Mouse (Mus musculus) MEL (cell line): ENCODE data around the gene Plcb4. TPM values are rescaled to one million over a fixed set of nuclear protein-coding genes. Genes with fewer than 3 reads are reported as not detected.

Experiments used
- DNase-seq: peaks from one replicate; pipeline ENCODE4 v3.0.0; 2011; ENCODE audit warnings: low read depth, low spot score
- H3K27ac ChIP-seq: 2 replicates; pipeline ENCODE4 v1.5.1; 2012; ENCODE audit warnings: low read depth, mild to moderate bottlenecking, control low read depth, low read length, moderate library complexity; ENCODE audit not compliant: control insufficient read depth
- H3K27me3 ChIP-seq, 2 experiments: fragments of 150-350 bp in 1 of 2; sonication (generic) in 1 of 2; 2 replicates each; pipeline ENCODE4 v1.6.1; 2012; ENCODE audit warnings: low read length in 2 of 2, mild to moderate bottlenecking in 2 of 2, improper control_type of control experiment in 1 of 2, moderate library complexity in 1 of 2; ENCODE audit not compliant: insufficient read depth in 2 of 2, control insufficient read depth in 1 of 2
- H3K36me3 ChIP-seq, 2 experiments: 2 replicates each; pipeline ENCODE4 v1.6.1; 2012 to 2014; ENCODE audit warnings: low read length in 2 of 2, improper control_type of control experiment in 1 of 2, inconsistent platforms in 1 of 2, mild to moderate bottlenecking in 1 of 2; ENCODE audit not compliant: insufficient read depth in 2 of 2, control insufficient read depth in 1 of 2
- H3K4me1 ChIP-seq, 2 experiments: fragments of 150-350 bp in 1 of 2; sonication (generic) in 1 of 2; 2 replicates each; pipeline ENCODE4 v1.6.1; 2012; ENCODE audit warnings: low read length in 2 of 2, improper control_type of control experiment in 1 of 2, mild to moderate bottlenecking in 1 of 2; ENCODE audit not compliant: insufficient read depth in 2 of 2, control insufficient read depth in 1 of 2
- H3K4me3 ChIP-seq, 2 experiments: fragments of 150-350 bp in 1 of 2; sonication (generic) in 1 of 2; 2 replicates each; pipeline ENCODE4 v1.5.1; 2012; ENCODE audit warnings: low read depth in 2 of 2, low read length in 2 of 2, mild to moderate bottlenecking in 2 of 2, moderate library complexity in 2 of 2, control low read depth in 1 of 2, improper control_type of control experiment in 1 of 2; ENCODE audit not compliant: control insufficient read depth in 1 of 2, insufficient read depth in 1 of 2
- H3K79me2 ChIP-seq: 2 replicates; pipeline ENCODE4 v1.6.1; 2012; ENCODE audit warnings: mild to moderate bottlenecking, low read length, moderate library complexity; ENCODE audit not compliant: control insufficient read depth, poor library complexity, insufficient read depth
- H3K9ac ChIP-seq: 2 replicates; pipeline ENCODE4 v1.6.1; 2012; ENCODE audit warnings: low read depth, mild to moderate bottlenecking, control low read depth, low read length, moderate library complexity; ENCODE audit not compliant: control insufficient read depth, poor library complexity, severe bottlenecking
- H3K9me3 ChIP-seq: fragments of 150-350 bp; sonication (generic); replicated peaks from 2 replicates; pipeline ENCODE4 v1.6.1; 2012; ENCODE audit warnings: mild to moderate bottlenecking, low read length, improper control_type of control experiment, moderate library complexity; ENCODE audit not compliant: insufficient read depth
- ELF1 ChIP-seq: IDR thresholded peaks from 2 replicates; pipeline ENCODE4 v1.6.1; 2014; ENCODE audit warnings: low read depth, mild to moderate bottlenecking, inconsistent platforms, low read length, improper control_type of control experiment, moderate library complexity
- EP300 ChIP-seq, 2 experiments: IDR thresholded peaks; 2 replicates each; pipeline ENCODE4 v1.6.1; 2011; ENCODE audit warnings: improper control_type of control experiment in 2 of 2, low read length in 2 of 2, low read depth in 1 of 2, mild to moderate bottlenecking in 1 of 2
- GABPA ChIP-seq: IDR thresholded peaks from 2 replicates; pipeline ENCODE4 v1.6.1; 2012; ENCODE audit warnings: low read depth, mild to moderate bottlenecking, inconsistent platforms, low read length, improper control_type of control experiment, moderate library complexity
- GATA1 ChIP-seq: IDR thresholded peaks from 2 replicates; pipeline ENCODE4 v1.6.1; 2011; ENCODE audit warnings: low read depth, low read length, improper control_type of control experiment
- HCFC1 ChIP-seq: IDR thresholded peaks from 2 replicates; pipeline ENCODE4 v1.6.1; 2012; ENCODE audit warnings: low read depth, mild to moderate bottlenecking, inconsistent platforms, low read length, improper control_type of control experiment, moderate library complexity
- KAT2A ChIP-seq: conservative IDR thresholded peaks from 2 replicates; pipeline ENCODE4 v1.6.1; 2012; ENCODE audit warnings: low read depth, low read length, improper control_type of control experiment, inconsistent platforms
- MAX ChIP-seq: IDR thresholded peaks from 2 replicates; pipeline ENCODE4 v1.6.1; 2011; ENCODE audit warnings: low read length, improper control_type of control experiment
- MYC ChIP-seq: IDR thresholded peaks from 2 replicates; pipeline ENCODE4 v1.6.1; 2011; ENCODE audit warnings: low read depth, mild to moderate bottlenecking, low read length, improper control_type of control experiment, moderate library complexity
- NELFE ChIP-seq: IDR thresholded peaks from 2 replicates; pipeline ENCODE4 v1.6.1; 2011; ENCODE audit warnings: low read depth, low read length, improper control_type of control experiment
- NRF1 ChIP-seq: IDR thresholded peaks from 2 replicates; pipeline ENCODE4 v1.6.1; 2014; ENCODE audit warnings: low read depth, mild to moderate bottlenecking, inconsistent platforms, low read length, improper control_type of control experiment, moderate library complexity; ENCODE audit not compliant: poor library complexity, insufficient read depth, severe bottlenecking
- POLR2A ChIP-seq, 2 experiments: IDR thresholded peaks; 2 replicates each; pipeline ENCODE4 v1.6.1; 2011 to 2012; ENCODE audit warnings: low read length in 2 of 2, mild to moderate bottlenecking in 2 of 2, control low read depth in 1 of 2, improper control_type of control experiment in 1 of 2, low read depth in 1 of 2, moderate library complexity in 1 of 2; ENCODE audit not compliant: control insufficient read depth in 1 of 2, insufficient read depth in 1 of 2, poor library complexity in 1 of 2
- POLR2AphosphoS2 ChIP-seq: IDR thresholded peaks from 2 replicates; pipeline ENCODE4 v1.6.1; 2011; ENCODE audit warnings: low read length, improper control_type of control experiment
- RCOR1 ChIP-seq: IDR thresholded peaks from 2 replicates; pipeline ENCODE4 v1.6.1; 2012; ENCODE audit warnings: low read depth, mild to moderate bottlenecking, inconsistent platforms, low read length, improper control_type of control experiment
- TAL1 ChIP-seq: IDR thresholded peaks from 2 replicates; pipeline ENCODE4 v1.6.1; 2012; ENCODE audit warnings: mild to moderate bottlenecking, inconsistent platforms, low read length, moderate library complexity, mixed read lengths
- TBP ChIP-seq: IDR thresholded peaks from 2 replicates; pipeline ENCODE4 v1.8.0; 2011; ENCODE audit warnings: low read depth, low read length, improper control_type of control experiment
- USF1 ChIP-seq: IDR thresholded peaks from 2 replicates; pipeline ENCODE4 v1.6.1; 2014; ENCODE audit warnings: low read depth, mild to moderate bottlenecking, inconsistent platforms, low read length, improper control_type of control experiment, moderate library complexity
- ZKSCAN1 ChIP-seq: IDR thresholded peaks from 2 replicates; pipeline ENCODE4 v1.6.1; 2012; ENCODE audit warnings: low read depth, mild to moderate bottlenecking, inconsistent platforms, low read length, improper control_type of control experiment, moderate library complexity
- polyA plus RNA-seq, 2 experiments: library from polyadenylated mRNA; stranded (reverse) in 1 of 2; unstranded in 1 of 2; fragments of >175 nt in 1 of 2; fragments of >200 nt in 1 of 2; gene quantifications; 2 replicates each; pipeline versions ENCODE4 v1.2.1 to v1.2.4; 2012; ENCODE audit warnings: low replicate concordance in 2 of 2, low read depth in 1 of 2; ENCODE audit not compliant: insufficient read length in 2 of 2, insufficient read depth in 1 of 2, missing spikeins in 1 of 2
- total RNA-seq: library from RNA; depleted of rRNA; stranded (reverse); fragments of 300-350 nt; gene quantifications from 2 replicates; pipeline ENCODE4 v1.2.3, GENCODE M21; 2012

Gene Plcb4
- total and polyA plus RNA-seq, 3 experiments: not detected

- no peak for TF ChIP-seq ELF1
- TF ChIP-seq ZKSCAN1: no peak
- no peak for TF ChIP-seq RCOR1
- TF ChIP-seq HCFC1: no peak
- no peak for TF ChIP-seq KAT2A
- TF ChIP-seq MYC: no peak
- TF ChIP-seq NRF1: no peak
- TF ChIP-seq USF1: no peak
- TF ChIP-seq TAL1: no peak
- TF ChIP-seq TBP: no peak
- TF ChIP-seq, all 39 proteins: peak for 0
- no peaks in the 10 kb centered on the region for H3K27me3 ChIP-seq
- no peaks in the 10 kb centered on the region for H3K79me2 ChIP-seq
- no peak overlapping the region for H3K9ac ChIP-seq
- no peaks in the 10 kb centered on the region for H3K4me1 ChIP-seq
- no peaks in the 10 kb centered on the region for H3K36me3 ChIP-seq
- DNase-seq: no peak
- no peak overlapping the region for H3K4me3 ChIP-seq
- no peaks in the 10 kb centered on the region for H3K9me3 ChIP-seq
- no peak overlapping the region for H3K27ac ChIP-seq
Measured at GRCm38 (mm10) chr2:135930696-135931095, 271.9 kb downstream of the Plcb4 start.

DNA sequence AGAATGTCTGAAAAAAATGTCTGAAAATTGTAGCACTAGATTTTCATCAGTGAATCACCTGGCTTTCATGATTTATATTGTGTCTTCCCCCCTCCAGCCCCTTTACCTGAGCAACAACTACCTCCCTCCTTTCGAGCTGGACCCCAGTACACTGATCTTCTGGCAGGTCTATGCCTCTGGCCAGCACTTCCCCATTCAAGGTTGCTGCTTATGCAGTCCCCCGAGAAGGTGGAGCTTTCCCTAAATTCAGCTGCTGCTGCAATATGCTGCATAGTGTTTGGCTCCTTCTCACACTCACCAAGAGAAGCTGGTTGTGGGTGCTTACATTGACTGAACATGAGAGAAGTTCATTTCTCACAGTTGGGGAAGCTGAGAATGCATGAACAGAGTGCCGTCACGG lies 273.8 kb downstream of the Plcb4 start:
- no peak for TF ChIP-seq NELFE
- no peak overlapping the region for H3K4me3 ChIP-seq
- H3K79me2 ChIP-seq: no peaks in the 10 kb centered on the region
- no peak for DNase-seq
- H3K27ac ChIP-seq: no peak overlapping the region
- H3K4me1 ChIP-seq: no peaks in the 10 kb centered on the region
- H3K27me3 ChIP-seq: no peaks in the 10 kb centered on the region
- H3K36me3 ChIP-seq: no peaks in the 10 kb centered on the region
- no peaks in the 10 kb centered on the region for H3K9me3 ChIP-seq
- H3K9ac ChIP-seq: no peak overlapping the region

DNA sequence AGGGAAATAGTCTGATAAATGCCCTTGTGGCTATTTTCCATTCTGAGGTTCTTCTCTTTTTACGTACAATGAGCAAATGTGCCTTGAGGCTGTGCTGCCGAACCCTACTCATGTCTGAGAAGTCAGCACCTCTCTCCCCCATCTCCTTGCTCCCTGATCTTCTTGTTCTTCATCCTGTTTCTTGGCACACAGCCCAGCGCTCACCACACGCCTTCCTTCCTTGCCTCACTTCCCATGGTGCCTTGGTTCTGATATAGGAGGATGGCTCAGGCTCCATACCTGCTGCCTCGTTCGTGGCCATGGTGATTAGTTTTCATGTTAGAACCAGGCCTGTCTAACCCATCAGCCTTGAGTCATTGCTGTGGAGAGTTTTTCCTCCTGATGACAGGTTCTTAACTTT lies 277.6 kb downstream of the Plcb4 start:
- Histone ChIP-seq H3K9me3 (no peaks in the 10 kb centered on the region), H3K27me3 (no peaks in the 10 kb centered on the region), H3K36me3 (no peaks in the 10 kb centered on the region), H3K27ac (no peak overlapping the region), H3K9ac (no peak overlapping the region), H3K4me1 (no peaks in the 10 kb centered on the region), H3K4me3 (no peak overlapping the region), H3K79me2 (no peaks in the 10 kb centered on the region)
- TF ChIP-seq GATA1 (no peak), GABPA (no peak), POLR2A (IDR thresholded peaks at IDR 0.05; ENCODE audit: control insufficient read depth in 1 of 2, insufficient read depth in 1 of 2, low read depth in 1 of 2, low read length in 2 of 2, poor library complexity in 1 of 2) (no peak), USF1 (no peak), MAX (no peak), POLR2AphosphoS2 (no peak), EP300 (IDR thresholded peaks at IDR 0.05; ENCODE audit: low read depth in 1 of 2, low read length in 2 of 2) (no peak)
- no peak for DNase-seq
